Comparison of ENCODE assay signal across 16 mouse cellular contexts in genomic region chr1:57218616-57219015, GRCm38 (mm10).
DNase-seq lines count a peak whose midpoint lies in the region; ATAC-seq and TF ChIP-seq lines count a peak whose summit lies in the region.
"Had no signal": no experiment of that assay in that cellular context is flagged by ENCODE, and none has a peak within 500 bp of the region (broad histone marks: within the 10 kb centered on the region; RNA-seq: fewer than 3 reads in every experiment).

No protein-coding gene starts in this region.

- no peaks in the 10 kb centered on the region for H3K9me3 ChIP-seq in midbrain, embryonic 11.5 days (ENCODE audit: control insufficient read depth, low read length)
- no peaks in the 10 kb centered on the region for H3K9me3 ChIP-seq in midbrain, postnatal 0 days (ENCODE audit: low read length)
- H3K9me3 ChIP-seq in forebrain, embryonic 13.5 days (replicated peaks), result no peaks in the 10 kb centered on the region
- no peaks in the 10 kb centered on the region for H3K9me3 ChIP-seq in hindbrain, embryonic 14.5 days (ENCODE audit: control insufficient read depth, low read length)
- no peaks in the 10 kb centered on the region; the same call in 1 of the 2 replicates for H3K9me3 ChIP-seq in neural tube, embryonic 14.5 days (ENCODE audit: control insufficient read depth, low read length)
- H3K9me3 ChIP-seq: liver, embryonic 13.5 days had no signal

- H3K27ac ChIP-seq in midbrain, embryonic 11.5 days (ENCODE audit: low read depth, low read length), result no peak overlapping the region
- H3K27ac ChIP-seq in midbrain, postnatal 0 days (ENCODE audit: low read depth, low read length), result no peak overlapping the region
- H3K27ac ChIP-seq in forebrain, embryonic 13.5 days, result peak overlapping the region; percentile 85
- no peak overlapping the region for H3K27ac ChIP-seq in hindbrain, embryonic 14.5 days
- H3K27ac ChIP-seq in neural tube, embryonic 14.5 days (ENCODE audit: low read depth, low read length), result no peak overlapping the region
- H3K27ac ChIP-seq: kidney, postnatal 0 days; liver, embryonic 13.5 days had no signal

- no peak for TF ChIP-seq CTCF in midbrain, postnatal 0 days (IDR thresholded peaks at IDR 0.05)

- 61% methylated on average over 3 of the region's 3 CpGs for WGBS in midbrain, embryonic 11.5 days
- WGBS in midbrain, postnatal 0 days, result 47% methylated on average over 3 of the region's 3 CpGs
- WGBS in forebrain, embryonic 13.5 days, result 14% methylated on average over 3 of the region's 3 CpGs
- WGBS in hindbrain, embryonic 14.5 days, result 21% methylated on average over 3 of the region's 3 CpGs
- 11% methylated on average over 3 of the region's 3 CpGs for WGBS in neural tube, embryonic 14.5 days

- H3K9ac ChIP-seq in midbrain, embryonic 11.5 days (ENCODE audit: low read length), result no peak overlapping the region
- no peak overlapping the region for H3K9ac ChIP-seq in midbrain, postnatal 0 days (replicated peaks; ENCODE audit: low read length, poor library complexity, severe bottlenecking)
- H3K9ac ChIP-seq in forebrain, embryonic 13.5 days, result no peak overlapping the region
- no peak overlapping the region for H3K9ac ChIP-seq in hindbrain, embryonic 14.5 days
- H3K9ac ChIP-seq in neural tube, embryonic 14.5 days (replicated peaks; ENCODE audit: low read depth, low read length), result no peak overlapping the region
- H3K9ac ChIP-seq: liver, embryonic 13.5 days had no signal

- ATAC-seq in midbrain, embryonic 11.5 days (ENCODE audit: low FRiP score), result peak; percentile 66
- ATAC-seq in midbrain, postnatal 0 days (ENCODE audit: low FRiP score), result no peak
- ATAC-seq in forebrain, embryonic 13.5 days, result peak; percentile 65
- peak; percentile 44 for ATAC-seq in hindbrain, embryonic 14.5 days (ENCODE audit: low FRiP score)
- peak; percentile 77; the same call in 1 of the 2 replicates for ATAC-seq in neural tube, embryonic 14.5 days (ENCODE audit: low read depth)
- ATAC-seq in inflammation-experienced regulatory T-cells, adult 6 months, result no peak
- ATAC-seq: intestine, embryonic 16.5 days had no signal

- peaks cover 4% of the 10 kb centered on the region; the same call in 1 of the 2 replicates for H3K4me1 ChIP-seq in midbrain, embryonic 11.5 days (ENCODE audit: control insufficient read depth, insufficient read depth, low read length)
- H3K4me1 ChIP-seq in midbrain, postnatal 0 days (ENCODE audit: insufficient read depth, low read length), result no peaks in the 10 kb centered on the region
- H3K4me1 ChIP-seq in forebrain, embryonic 13.5 days, result peaks cover 37% of the 10 kb centered on the region
- H3K4me1 ChIP-seq in hindbrain, embryonic 14.5 days (replicated peaks; ENCODE audit: control insufficient read depth, insufficient read depth, low read length), result peaks cover 7% of the 10 kb centered on the region; the same call in 1 of the 2 replicates
- H3K4me1 ChIP-seq in neural tube, embryonic 14.5 days (ENCODE audit: control insufficient read depth, insufficient read depth, low read length), result peaks cover 5% of the 10 kb centered on the region; the same call in 1 of the 2 replicates
- H3K4me1 ChIP-seq: liver, embryonic 13.5 days had no signal

- H3K4me3 ChIP-seq in midbrain, embryonic 11.5 days (ENCODE audit: low read depth, low read length), result no peak overlapping the region
- no peak overlapping the region for H3K4me3 ChIP-seq in midbrain, postnatal 0 days (ENCODE audit: low read depth, low read length)
- no peak overlapping the region for H3K4me3 ChIP-seq in forebrain, embryonic 13.5 days
- H3K4me3 ChIP-seq in hindbrain, embryonic 14.5 days (replicated peaks; ENCODE audit: low read length), result no peak overlapping the region
- no peak overlapping the region for H3K4me3 ChIP-seq in neural tube, embryonic 14.5 days (ENCODE audit: low read depth, low read length)
- H3K4me3 ChIP-seq: erythroblast, embryonic 14.5 days; liver, embryonic 13.5 days; myocyte had no signal

- no peaks in the 10 kb centered on the region for H3K36me3 ChIP-seq in midbrain, embryonic 11.5 days (ENCODE audit: control insufficient read depth, insufficient read depth, low read length)
- H3K36me3 ChIP-seq in midbrain, postnatal 0 days (ENCODE audit: insufficient read depth, low read length), result no peaks in the 10 kb centered on the region
- no peaks in the 10 kb centered on the region for H3K36me3 ChIP-seq in forebrain, embryonic 13.5 days (ENCODE audit: poor library complexity, severe bottlenecking)
- no peaks in the 10 kb centered on the region for H3K36me3 ChIP-seq in hindbrain, embryonic 14.5 days (replicated peaks; ENCODE audit: control insufficient read depth, insufficient read depth)
- H3K36me3 ChIP-seq in neural tube, embryonic 14.5 days (ENCODE audit: control insufficient read depth, insufficient read depth, low read length), result no peaks in the 10 kb centered on the region
- H3K36me3 ChIP-seq: G1E; liver, embryonic 13.5 days had no signal

- H3K4me2 ChIP-seq in midbrain, embryonic 11.5 days, result no peak overlapping the region
- H3K4me2 ChIP-seq in midbrain, postnatal 0 days (ENCODE audit: low read depth, low read length, poor library complexity, severe bottlenecking), result no peak overlapping the region
- H3K4me2 ChIP-seq in forebrain, embryonic 13.5 days, result no peak overlapping the region
- no peak overlapping the region for H3K4me2 ChIP-seq in hindbrain, embryonic 14.5 days (replicated peaks)
- H3K4me2 ChIP-seq in neural tube, embryonic 14.5 days (ENCODE audit: low read depth, low read length), result no peak overlapping the region
- H3K4me2 ChIP-seq: liver, embryonic 13.5 days had no signal

- no peak for DNase-seq in midbrain, embryonic 11.5 days (ENCODE audit: low spot score, missing footprints)
- no peak for DNase-seq in midbrain, postnatal 0 days (ENCODE audit: low spot score)
- DNase-seq in hindbrain, embryonic 14.5 days (ENCODE audit: low spot score), result no peak
- DNase-seq in kidney, adult 11 months, result no peak
- DNase-seq: adrenal gland, adult 8-10 months; heart, adult 18-20 months; left cerebral cortex, postnatal 4 days; liver, embryonic 13.5 days had no signal

- no peaks in the 10 kb centered on the region for H3K27me3 ChIP-seq in midbrain, embryonic 11.5 days (ENCODE audit: control insufficient read depth, insufficient read depth, low read length)
- H3K27me3 ChIP-seq in midbrain, postnatal 0 days (ENCODE audit: insufficient read depth, low read length), result no peaks in the 10 kb centered on the region; the same call in 1 of the 2 replicates
- no peaks in the 10 kb centered on the region for H3K27me3 ChIP-seq in forebrain, embryonic 13.5 days
- H3K27me3 ChIP-seq in hindbrain, embryonic 14.5 days (ENCODE audit: control insufficient read depth, insufficient read depth, low read length), result no peaks in the 10 kb centered on the region
- H3K27me3 ChIP-seq in neural tube, embryonic 14.5 days (ENCODE audit: control insufficient read depth, insufficient read depth, low read length), result no peaks in the 10 kb centered on the region
- H3K27me3 ChIP-seq: liver, embryonic 13.5 days had no signal

Comparison
In these comparisons a context has a peak if more than half of its experiments do, and no peak if none do; other contexts are left out.
1. ATAC-seq: peak in midbrain, embryonic 11.5 days (single experiment), forebrain, embryonic 13.5 days (single experiment), hindbrain, embryonic 14.5 days (single experiment) and neural tube, embryonic 14.5 days (single experiment); none in midbrain, postnatal 0 days (single experiment) and inflammation-experienced regulatory T-cells, adult 6 months (single experiment).